Mouse (Mus musculus) hindbrain, postnatal 0 days (tissue): Measurements from ENCODE around the gene Rexo4. TPM values are rescaled to one million over a fixed set of nuclear protein-coding genes. Genes with fewer than 3 reads are reported as not detected.

Source experiments
- ATAC-seq: fragments of 200-750 bp; cut with Nextera tagmentation; 2 replicates; pipeline ENCODE4 v1.8.0; 2017; ENCODE audit warnings: mild to moderate bottlenecking, moderate TSS enrichment, moderate library complexity
- DNase-seq: peaks from one replicate; pipeline ENCODE4 v3.0.0-alpha.2; 2015; ENCODE audit warnings: low spot score
- H3K27ac ChIP-seq: fragments of 300-500 bp; sonication (generic); 2 replicates; pipeline ENCODE4 v1.5.1; 2014; ENCODE audit warnings: mild to moderate bottlenecking
- H3K27me3 ChIP-seq: fragments of 300-500 bp; sonication (generic); 2 replicates; pipeline ENCODE4 v1.6.1; 2014; ENCODE audit warnings: low read length, mixed read lengths; ENCODE audit not compliant: insufficient read depth
- H3K36me3 ChIP-seq: fragments of 300-500 bp; sonication (generic); 2 replicates; pipeline ENCODE4 v1.6.1; 2014; ENCODE audit warnings: low read length, mixed read lengths; ENCODE audit not compliant: insufficient read depth
- H3K4me1 ChIP-seq: fragments of 300-500 bp; sonication (generic); 2 replicates; pipeline ENCODE4 v1.6.1; 2014; ENCODE audit warnings: antibody characterized with exemption, low read length, mixed read lengths; ENCODE audit not compliant: insufficient read depth
- H3K4me2 ChIP-seq: fragments of 300-500 bp; sonication (generic); 2 replicates; pipeline ENCODE4 v1.6.1; 2014; ENCODE audit warnings: low read depth, mild to moderate bottlenecking, low read length, moderate library complexity, mixed read lengths
- H3K4me3 ChIP-seq: fragments of 300-500 bp; sonication (generic); 2 replicates; pipeline ENCODE4 v1.5.1; 2014; ENCODE audit warnings: low read length
- H3K9ac ChIP-seq: fragments of 300-500 bp; sonication (generic); replicated peaks from 2 replicates; pipeline ENCODE4 v1.6.1; 2014; ENCODE audit warnings: mild to moderate bottlenecking, low read length, moderate library complexity, mixed read lengths
- H3K9me3 ChIP-seq: fragments of 300-500 bp; sonication (generic); 2 replicates; pipeline ENCODE4 v1.6.1; 2016; ENCODE audit warnings: low read length, mixed read lengths
- CTCF ChIP-seq: IDR thresholded peaks from 2 replicates; pipeline ENCODE4 v1.5.1; 2016; ENCODE audit warnings: antibody characterized with exemption, control low read depth, low read depth
- WGBS: fragments of 180-500 bp; shearing (Covaris S2); extraction: QIAGEN DNeasy Blood & Tissue Kit; methylation state at CpG from one replicate; pipeline ENCODE4 v1.1.7; 2014; 5-methylcytosine and 5-hydroxymethylcytosine counted together
- polyA plus RNA-seq: library from polyadenylated mRNA; unstranded; fragments of >200 nt; fragmentation: Nextera tagmentation; extraction: Ambion mirVana; gene quantifications from 2 replicates; pipeline ENCODE4 v1.2.1, GENCODE M21; 2015
- total RNA-seq: library from RNA; depleted of rRNA; stranded (reverse); fragments of >200 nt; gene quantifications from 2 replicates; pipeline ENCODE4 v1.2.3, GENCODE M21; 2014

The Rexo4 gene
- total and polyA plus RNA-seq, 2 experiments from 2014 or later: 25.0 to 35.3 TPM

DNA sequence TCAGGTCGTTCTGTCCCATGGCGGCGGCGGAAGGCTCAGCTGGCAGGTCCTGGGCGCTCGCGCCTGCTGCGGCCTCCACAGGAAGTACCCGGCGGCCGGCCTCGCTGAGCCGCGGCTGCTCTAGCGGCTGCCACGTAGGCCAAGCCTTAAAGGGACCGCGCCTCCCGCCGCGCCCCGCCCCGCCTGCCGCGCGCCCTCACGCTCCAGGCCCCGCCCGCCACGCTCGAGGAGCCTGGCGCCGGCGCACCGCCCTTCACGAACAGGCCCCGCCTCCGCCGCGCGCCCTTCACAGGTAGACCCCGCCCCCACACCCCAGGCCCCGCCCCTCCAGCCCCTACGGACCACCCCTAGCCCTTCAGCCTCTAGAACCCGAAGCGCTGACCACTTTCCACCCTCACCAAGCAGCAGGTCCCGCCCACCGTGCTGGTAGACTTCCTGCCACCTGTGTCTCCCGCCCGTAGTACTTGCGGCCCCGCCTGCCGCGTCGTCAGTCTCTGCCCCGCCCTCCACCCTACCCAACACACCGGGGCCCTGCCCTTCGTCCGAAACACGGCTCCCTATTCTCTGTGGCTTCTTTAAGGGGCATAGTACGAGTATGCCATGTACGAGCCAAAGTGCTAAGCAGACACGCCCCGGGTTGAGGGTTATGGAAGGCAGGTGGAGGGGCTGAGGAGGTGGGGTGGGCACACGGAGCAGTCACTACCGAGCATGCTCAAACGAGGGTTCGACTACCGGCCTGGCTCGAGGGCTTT is 30.7 kb downstream of the Rexo4 start, which contains the start of the genes Surf4 and Stkld1:
Surf4 (minus strand) TSS at position 625 of the 752 bp plus-strand sequence.
Stkld1 (plus strand) TSS at position 744 of the 752 bp plus-strand sequence.
- Histone ChIP-seq H3K27ac (peak within 1 kb of the TSS; percentile 88), H3K4me2 (peak within 1 kb of the TSS; percentile 85), H3K36me3 (no peaks in the 10 kb centered on the region), H3K9me3 (no peaks in the 10 kb centered on the region), H3K9ac (peak within 1 kb of the TSS; percentile 97), H3K4me3 (peak within 1 kb of the TSS; percentile 93), H3K4me1 (peaks cover 8% of the 10 kb centered on the region; the same call in 1 of the 2 replicates), H3K27me3 (no peaks in the 10 kb centered on the region)
- ATAC-seq (peak; percentile 94), DNase-seq (peak; percentile 95)
- under 1% methylated on average over 41 of the region's 70 CpGs for WGBS
- no peak for TF ChIP-seq CTCF

DNA sequence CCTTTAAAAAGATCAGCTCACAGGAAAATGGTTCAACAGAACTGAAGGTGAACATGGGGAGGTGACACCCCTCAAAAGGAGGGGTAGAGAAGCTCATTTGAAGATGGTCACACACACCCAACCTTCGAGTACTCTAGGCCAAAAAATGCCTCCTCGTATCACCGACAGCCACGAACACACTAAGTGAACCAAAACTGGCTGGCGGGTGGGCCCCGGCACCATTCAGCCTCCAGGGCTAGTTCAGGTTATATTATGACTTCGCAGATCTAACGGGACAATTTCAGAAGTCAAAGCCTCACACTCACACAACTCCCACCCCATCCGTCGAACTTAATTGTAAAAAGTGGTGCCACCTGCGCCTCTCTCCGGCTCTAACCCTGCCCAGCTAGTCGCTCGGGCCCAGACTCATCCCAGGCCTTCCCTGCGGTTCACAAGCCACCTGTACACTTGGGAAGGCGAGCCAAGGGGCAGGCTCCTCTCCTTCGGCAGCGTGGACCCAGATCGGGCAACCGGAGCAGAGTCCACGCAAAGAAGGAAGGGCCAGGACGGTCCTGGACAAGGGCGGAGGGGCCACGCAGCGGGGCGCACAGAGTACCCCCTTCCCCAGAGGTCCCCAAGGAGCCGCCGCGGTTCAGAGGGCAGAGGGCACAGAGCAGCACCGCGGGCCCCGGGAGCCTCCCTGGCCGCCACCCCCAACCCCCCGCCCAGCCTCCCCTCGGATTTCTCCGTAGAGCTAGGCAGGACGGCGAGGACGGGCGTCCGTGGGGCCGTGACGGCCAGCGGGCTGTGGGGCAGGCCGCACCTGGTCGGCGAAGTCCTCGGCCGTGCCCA is 31.5 kb downstream of the Rexo4 start:
- Histone ChIP-seq H3K27me3 (no peaks in the 10 kb centered on the region), H3K4me1 (peaks cover 8% of the 10 kb centered on the region; the same call in 1 of the 2 replicates), H3K9ac (peak overlapping the region; percentile 97), H3K27ac (peak overlapping the region; percentile 88), H3K4me3 (peak overlapping the region; percentile 93), H3K36me3 (no peaks in the 10 kb centered on the region), H3K9me3 (no peaks in the 10 kb centered on the region), H3K4me2 (peak overlapping the region; percentile 85)
- DNase-seq (no peak), ATAC-seq (peak; percentile 1; the same call in 1 of the 2 replicates)
- WGBS: 2% methylated on average over 34 of the region's 49 CpGs
- TF ChIP-seq CTCF: no peak

DNA sequence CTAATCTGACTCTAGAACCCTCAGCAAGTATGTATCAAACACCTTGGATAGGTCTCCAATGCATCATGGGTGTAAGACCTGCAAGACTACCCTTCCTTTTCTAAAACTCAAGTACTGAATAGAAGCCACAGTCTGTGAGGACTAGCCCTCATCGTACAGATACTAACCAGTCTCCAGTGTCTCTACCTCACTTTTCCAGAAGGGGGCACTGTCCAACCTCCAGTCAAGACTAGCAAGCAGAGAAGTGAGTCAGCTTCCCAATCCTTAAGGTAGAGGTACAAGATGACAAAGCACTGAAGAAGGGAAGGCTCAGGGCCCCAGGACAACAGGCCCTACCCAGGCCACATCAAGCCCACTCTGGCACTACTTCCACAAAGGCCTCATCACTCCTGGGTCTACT is 33.8 kb downstream of the Rexo4 start:
- TF ChIP-seq CTCF: peak; percentile 74
- H3K4me2 ChIP-seq: no peak overlapping the region
- H3K4me3 ChIP-seq: no peak overlapping the region
- H3K27ac ChIP-seq: no peak overlapping the region
- H3K9me3 ChIP-seq: no peaks in the 10 kb centered on the region
- 36% methylated on average over 1 of the region's 1 CpGs for WGBS
- DNase-seq (peak; percentile 75), ATAC-seq (no peak)
- no peaks in the 10 kb centered on the region for H3K27me3 ChIP-seq
- peaks cover 3% of the 10 kb centered on the region; the same call in 1 of the 2 replicates for H3K36me3 ChIP-seq
- H3K4me1 ChIP-seq: peaks cover 8% of the 10 kb centered on the region; the same call in 1 of the 2 replicates
- no peak overlapping the region for H3K9ac ChIP-seq

DNA sequence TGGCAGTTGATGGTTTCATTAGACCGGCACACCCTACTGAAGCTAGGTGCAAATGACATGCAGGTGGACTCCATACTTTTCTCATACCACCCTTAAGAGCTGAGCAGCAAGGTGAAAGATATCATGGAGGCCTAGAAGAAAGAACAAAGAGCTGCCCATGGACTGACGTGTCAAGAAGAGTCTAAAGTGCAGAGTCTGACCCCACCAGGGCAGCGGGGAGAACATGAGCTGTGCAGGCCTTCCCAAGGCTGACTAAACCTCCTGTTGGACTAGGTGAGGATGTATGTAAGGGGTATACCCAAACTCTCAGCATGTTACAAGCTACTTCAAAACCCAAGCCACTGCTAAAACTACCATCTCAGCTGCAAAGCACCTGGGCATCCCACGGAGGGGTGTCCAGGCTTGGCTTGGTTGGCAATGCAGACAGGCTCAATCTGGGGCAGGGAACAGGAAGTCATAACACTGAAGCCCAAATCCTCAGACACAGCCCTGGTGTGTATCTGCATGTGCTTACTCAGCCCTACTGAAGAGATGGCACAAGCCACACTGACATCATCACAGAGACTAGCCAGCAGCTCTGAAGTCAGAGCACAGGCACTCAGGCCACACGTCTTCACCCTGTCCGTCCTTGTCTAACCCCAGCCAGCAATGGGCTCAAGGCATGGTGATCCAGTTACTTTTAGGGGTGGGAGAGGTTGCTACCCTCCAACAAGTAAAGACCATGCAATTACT is 36.3 kb downstream of the Rexo4 start:
- Histone ChIP-seq H3K27ac (no peak overlapping the region), H3K4me1 (peaks cover 8% of the 10 kb centered on the region; the same call in 1 of the 2 replicates), H3K9ac (0 out of 2 replicates have a peak overlapping the region, but pooled peaks have one; percentile 17), H3K4me3 (no peak overlapping the region), H3K4me2 (no peak overlapping the region), H3K27me3 (no peaks in the 10 kb centered on the region), H3K9me3 (no peaks in the 10 kb centered on the region), H3K36me3 (peaks cover 28% of the 10 kb centered on the region)
- no peak for ATAC-seq
- WGBS: 90% methylated on average over 6 of the region's 6 CpGs
- TF ChIP-seq CTCF: no peak
- DNase-seq: no peak

DNA sequence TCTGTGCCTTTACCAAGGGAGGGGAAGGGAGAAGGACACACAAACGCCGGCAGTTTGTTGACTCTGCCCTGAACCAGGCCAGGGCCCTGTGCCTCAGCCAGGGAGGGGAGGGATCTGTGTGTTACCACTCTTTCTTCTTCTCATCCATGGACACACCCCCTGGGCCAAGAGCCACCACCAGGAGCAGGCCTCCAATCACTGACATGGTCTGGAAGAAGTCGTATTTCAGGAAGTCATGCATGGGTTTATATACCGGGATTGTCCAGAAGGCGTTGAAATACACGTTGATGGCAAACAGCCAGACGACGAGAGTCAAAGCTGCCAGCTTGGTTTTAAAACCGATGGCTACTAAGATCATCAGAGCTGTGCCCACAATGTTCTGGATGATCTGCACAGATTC is 42.4 kb downstream of the Rexo4 start:
- H3K4me2 ChIP-seq: no peak overlapping the region
- peaks cover 10% of the 10 kb centered on the region for H3K4me1 ChIP-seq
- H3K9ac ChIP-seq: no peak overlapping the region
- ATAC-seq (no peak), DNase-seq (no peak)
- 76% methylated on average over 9 of the region's 9 CpGs for WGBS
- H3K27ac ChIP-seq: no peak overlapping the region
- no peaks in the 10 kb centered on the region for H3K9me3 ChIP-seq
- no peaks in the 10 kb centered on the region for H3K27me3 ChIP-seq
- H3K36me3 ChIP-seq: peaks cover 73% of the 10 kb centered on the region
- TF ChIP-seq CTCF: no peak
- H3K4me3 ChIP-seq: no peak overlapping the region

DNA sequence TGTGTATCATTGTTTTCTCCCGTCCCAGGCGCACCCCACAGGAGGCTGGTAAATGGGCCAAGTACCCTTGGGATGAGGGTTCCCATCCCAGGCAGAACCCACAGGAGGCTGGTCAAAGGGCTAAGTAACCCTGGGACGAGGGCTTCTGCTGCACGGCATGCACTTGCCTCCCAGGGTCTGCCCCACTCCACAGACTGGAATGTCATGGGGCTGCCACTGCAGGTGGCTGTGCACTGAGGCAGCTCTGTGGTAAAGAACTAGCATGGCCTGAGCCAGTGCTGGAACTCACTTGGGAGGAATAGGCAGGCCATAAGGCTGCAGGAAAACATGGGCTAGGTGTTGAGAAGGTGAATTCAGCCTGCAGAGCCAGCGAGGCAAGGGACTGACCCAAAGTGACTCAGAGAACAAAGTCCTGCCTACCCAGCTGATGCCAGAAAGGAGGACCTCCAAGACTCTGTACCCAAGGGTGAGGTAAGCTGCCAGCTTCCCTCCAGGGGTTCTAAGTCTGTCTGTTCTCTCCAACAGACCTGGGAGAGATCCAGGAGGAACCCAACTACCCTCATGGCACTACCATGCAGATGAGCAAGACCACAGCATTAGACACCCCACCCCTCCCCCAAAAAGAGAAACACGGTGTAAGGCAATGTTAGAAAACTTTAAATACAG is 43.9 kb downstream of the Rexo4 start:
- no peaks in the 10 kb centered on the region for H3K27me3 ChIP-seq
- ATAC-seq (no peak), DNase-seq (no peak)
- H3K4me1 ChIP-seq: peaks cover 15% of the 10 kb centered on the region
- no peaks in the 10 kb centered on the region for H3K9me3 ChIP-seq
- H3K36me3 ChIP-seq: peaks cover 69% of the 10 kb centered on the region
- H3K27ac ChIP-seq: no peak overlapping the region
- H3K9ac ChIP-seq: no peak overlapping the region
- no peak overlapping the region for H3K4me3 ChIP-seq
- 87% methylated on average over 6 of the region's 6 CpGs for WGBS
- no peak for TF ChIP-seq CTCF
- H3K4me2 ChIP-seq: no peak overlapping the region
